Mouse (Mus musculus) heart, postnatal 0 days (tissue): Measurements from ENCODE around the gene Vangl2.

ENCODE experiments used
- CTCF ChIP-seq: IDR thresholded peaks from 2 replicates; pipeline ENCODE4 v1.5.1; 2016; ENCODE audit warnings: antibody characterized with exemption, control low read depth, low read depth
- EP300 ChIP-seq: IDR thresholded peaks from 2 replicates; pipeline ENCODE4 v1.6.1; 2016; ENCODE audit warnings: antibody characterized with exemption, low read depth

DNA sequence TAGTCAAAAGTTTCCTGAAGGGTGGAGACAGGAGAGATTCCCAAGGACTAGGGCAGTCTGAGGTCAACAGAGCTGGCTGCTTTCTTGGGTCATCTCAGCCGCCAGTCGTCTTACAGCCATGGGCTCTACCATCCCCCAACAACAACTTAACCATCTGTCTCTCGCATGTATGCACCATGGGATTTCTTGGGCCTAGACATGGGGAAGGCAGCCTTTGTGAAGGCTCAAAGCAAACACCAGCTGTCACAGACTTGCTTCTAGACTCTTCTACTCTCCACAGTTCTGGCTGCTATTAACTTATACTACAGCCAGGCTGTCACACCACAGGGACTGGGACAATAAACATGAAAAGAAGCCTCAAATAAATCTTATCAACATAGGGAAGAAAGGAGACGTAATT, 43.3 kb upstream of the Vangl2 start:
- TF ChIP-seq CTCF (no peak), EP300 (no peak)
